ENCODE assay signal across 27 mouse cellular contexts in the genomic region with DNA sequence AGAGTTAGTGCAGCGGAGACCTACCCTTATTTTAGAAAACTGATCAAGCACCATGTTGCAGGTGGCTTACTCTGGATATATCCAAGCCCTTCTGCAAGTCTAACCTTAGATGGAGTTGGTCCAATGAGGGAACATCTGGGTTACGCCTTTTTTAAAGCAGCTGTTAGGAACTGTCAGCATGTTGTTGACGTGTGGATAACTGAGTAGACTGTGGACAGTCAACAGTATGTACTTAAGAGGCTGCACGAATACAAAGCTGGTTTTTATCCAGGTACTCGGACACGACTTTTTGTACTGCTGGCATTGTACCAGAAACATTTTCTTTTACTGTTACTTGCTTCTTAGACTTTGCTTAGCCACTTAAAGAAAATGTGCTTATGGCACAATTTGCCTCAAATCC.
"Had no signal": no experiment of that assay in that cellular context is flagged by ENCODE, and none has a peak within 500 bp of the region (broad histone marks: within the 10 kb centered on the region; RNA-seq: fewer than 3 reads in every experiment).

No protein-coding gene starts in this region.

- H3K27ac ChIP-seq: embryonic facial prominence, embryonic 10.5 days; embryonic facial prominence, embryonic 12.5 days; embryonic facial prominence, embryonic 13.5 days; embryonic facial prominence, embryonic 15.5 days; forebrain, embryonic 10.5 days; forebrain, embryonic 12.5 days; forebrain, embryonic 13.5 days; forebrain, embryonic 15.5 days; gastrocnemius, adult 2 months; heart, adult 2 months had no signal

- ATAC-seq: forebrain, embryonic 14.5 days; forebrain, embryonic 15.5 days; forebrain, postnatal 0 days had no signal

- H3K4me2 ChIP-seq: embryonic facial prominence, embryonic 12.5 days; embryonic facial prominence, embryonic 13.5 days; embryonic facial prominence, embryonic 15.5 days; forebrain, embryonic 12.5 days; forebrain, embryonic 13.5 days; forebrain, embryonic 15.5 days had no signal

- H3K36me3 ChIP-seq: embryonic facial prominence, embryonic 12.5 days; embryonic facial prominence, embryonic 13.5 days; embryonic facial prominence, embryonic 15.5 days; forebrain, embryonic 10.5 days; forebrain, embryonic 12.5 days; forebrain, embryonic 15.5 days had no signal

- H3K4me1 ChIP-seq: embryonic facial prominence, embryonic 10.5 days; embryonic facial prominence, embryonic 12.5 days; embryonic facial prominence, embryonic 13.5 days; embryonic facial prominence, embryonic 15.5 days; forebrain, embryonic 10.5 days; forebrain, embryonic 12.5 days; forebrain, embryonic 13.5 days; forebrain, embryonic 15.5 days had no signal

- H3K9me3 ChIP-seq: embryonic facial prominence, embryonic 10.5 days; embryonic facial prominence, embryonic 12.5 days; embryonic facial prominence, embryonic 13.5 days; embryonic facial prominence, embryonic 15.5 days; forebrain, embryonic 10.5 days; forebrain, embryonic 12.5 days; forebrain, embryonic 13.5 days; forebrain, embryonic 15.5 days had no signal

- H3K27me3 ChIP-seq: embryonic facial prominence, embryonic 12.5 days; embryonic facial prominence, embryonic 13.5 days; embryonic facial prominence, embryonic 15.5 days; forebrain, embryonic 12.5 days; forebrain, embryonic 13.5 days; forebrain, embryonic 15.5 days had no signal

- H3K4me3 ChIP-seq: embryonic facial prominence, embryonic 10.5 days; embryonic facial prominence, embryonic 12.5 days; embryonic facial prominence, embryonic 13.5 days; embryonic facial prominence, embryonic 15.5 days; erythroblast, embryonic 14.5 days; forebrain, embryonic 10.5 days; forebrain, embryonic 12.5 days; forebrain, embryonic 13.5 days; forebrain, embryonic 15.5 days; gastrocnemius, adult 2 months; heart, adult 2 months had no signal

- DNase-seq: cerebellum, adult 8-10 months; cerebellum, adult 9-10 months; cerebellum, adult 9-11 months; cerebellum, postnatal 10 days; cerebellum, postnatal 14 days; cerebellum, postnatal 25 days; cerebellum, postnatal 36 days; embryo, embryonic 11 days; forebrain, postnatal 0 days; gastrocnemius, adult 2 months; gastrocnemius, postnatal 10 days; gastrocnemius, postnatal 14 days; gastrocnemius, postnatal 25 days; gastrocnemius, postnatal 36 days; heart, adult 11 months; heart, adult 18-20 months; heart, adult 2 months had no signal

- H3K9ac ChIP-seq: embryonic facial prominence, embryonic 12.5 days; embryonic facial prominence, embryonic 13.5 days; embryonic facial prominence, embryonic 15.5 days; forebrain, embryonic 12.5 days; forebrain, embryonic 13.5 days; forebrain, embryonic 15.5 days; forebrain, postnatal 0 days had no signal
